ENCODE assay signal across 19 mouse cellular contexts in the genomic region with DNA sequence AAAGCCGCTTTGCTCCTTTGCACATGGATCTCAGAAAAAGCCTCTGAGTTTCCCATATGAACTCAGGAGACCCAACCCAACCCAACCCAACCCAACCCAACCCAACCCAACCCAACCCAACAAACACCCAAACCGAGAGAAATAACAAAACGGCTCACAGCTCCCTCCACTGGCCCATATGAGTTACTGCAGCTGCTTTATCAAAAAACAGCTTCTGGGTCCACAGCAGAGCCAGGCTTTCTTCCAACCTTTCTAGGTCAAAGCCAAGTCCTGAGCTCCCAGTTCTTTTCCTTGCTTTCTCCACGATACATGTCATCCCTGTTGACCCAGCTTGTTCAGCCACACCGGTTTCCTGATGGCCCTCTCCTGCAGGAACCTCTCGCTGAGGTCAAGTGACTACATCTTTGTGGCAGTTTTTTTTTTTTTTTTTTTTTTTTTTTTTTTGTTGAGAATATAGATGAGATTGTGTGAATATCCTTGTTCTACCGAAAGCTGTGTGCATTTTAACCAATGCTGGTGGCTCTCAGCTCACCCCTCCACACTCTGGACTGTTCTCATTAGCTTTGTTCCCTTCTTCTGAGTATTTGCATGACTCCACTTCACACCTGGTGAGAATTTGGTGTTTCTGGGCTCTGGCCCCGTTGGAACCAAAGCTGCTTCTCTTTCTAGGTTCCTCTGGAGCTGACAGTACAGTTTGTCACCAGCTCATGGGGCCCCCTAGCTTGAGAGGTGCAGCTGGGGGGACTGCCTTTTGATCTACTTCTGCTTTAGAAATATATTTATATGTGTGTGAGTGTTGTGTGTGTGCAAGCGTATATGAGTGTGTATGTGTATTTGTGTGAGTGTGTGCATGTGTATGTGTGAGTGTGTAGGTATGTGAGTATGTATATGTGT. TPM values are rescaled to one million over a fixed set of nuclear protein-coding genes. Genes with fewer than 3 reads are reported as not detected.
A peak's percentile ranks its signal among the peaks of the same experiment; 100 is the strongest.
DNase-seq lines count a peak whose midpoint lies in the region; ATAC-seq and TF ChIP-seq lines count a peak whose summit lies in the region.
"Had no signal": no experiment of that assay in that cellular context is flagged by ENCODE, and none has a peak within 500 bp of the region (broad histone marks: within the 10 kb centered on the region; RNA-seq: fewer than 3 reads in every experiment).

No protein-coding gene starts in this region.

- no peak overlapping the region for H3K9ac ChIP-seq in heart, adult 2 months (ENCODE audit: low read depth, low read length)
- H3K9ac ChIP-seq in hindbrain, embryonic 14.5 days = no peak overlapping the region
- H3K9ac ChIP-seq: heart, embryonic 12.5 days; hindbrain, embryonic 12.5 days; kidney, embryonic 15.5 days; limb, embryonic 12.5 days; lung, embryonic 14.5 days; stomach, embryonic 15.5 days had no signal

- H3K27me3 ChIP-seq in heart, adult 2 months (ENCODE audit: control insufficient read depth, insufficient read depth, low read length) = no peaks in the 10 kb centered on the region
- no peaks in the 10 kb centered on the region for H3K27me3 ChIP-seq in hindbrain, embryonic 14.5 days (ENCODE audit: control insufficient read depth, insufficient read depth, low read length)
- H3K27me3 ChIP-seq: heart, embryonic 12.5 days; hindbrain, embryonic 12.5 days; kidney, embryonic 15.5 days had no signal

- H3K9me3 ChIP-seq in hindbrain, embryonic 14.5 days (ENCODE audit: control insufficient read depth, low read length) = no peaks in the 10 kb centered on the region
- H3K9me3 ChIP-seq: heart, embryonic 12.5 days; hindbrain, embryonic 12.5 days; kidney, embryonic 15.5 days; limb, embryonic 12.5 days; stomach, embryonic 15.5 days had no signal

- H3K4me1 ChIP-seq in heart, adult 2 months (ENCODE audit: control insufficient read depth, insufficient read depth, low read length) = no peaks in the 10 kb centered on the region
- no peaks in the 10 kb centered on the region for H3K4me1 ChIP-seq in hindbrain, embryonic 14.5 days (replicated peaks; ENCODE audit: control insufficient read depth, insufficient read depth, low read length)
- H3K4me1 ChIP-seq: heart, embryonic 12.5 days; hindbrain, embryonic 12.5 days; kidney, embryonic 15.5 days; limb, embryonic 12.5 days; stomach, embryonic 15.5 days had no signal

- no peak for DNase-seq in heart, adult 2 months
- DNase-seq in heart, adult 18-20 months = no peak
- DNase-seq in thymus, postnatal 0 days (ENCODE audit: low spot score) = peak; percentile 58
- no peak for DNase-seq in thymus, postnatal 25 days
- peak; percentile 43 for DNase-seq in adipocyte (ENCODE audit: low spot score)
- DNase-seq in hindbrain, embryonic 14.5 days (ENCODE audit: low spot score) = no peak
- no peak for DNase-seq in layer of hippocampus, adult 11-12 months (ENCODE audit: low spot score)
- DNase-seq in neural tube, embryonic 10.5 days (ENCODE audit: extremely low spot score, low spot score) = no peak
- DNase-seq: adrenal gland, postnatal 10 days; layer of hippocampus, postnatal 36 days; lung, embryonic 14.5 days; right cerebral cortex, postnatal 25 days had no signal

- H3K4me2 ChIP-seq in hindbrain, embryonic 14.5 days (replicated peaks) = no peak overlapping the region
- H3K4me2 ChIP-seq: heart, embryonic 12.5 days; hindbrain, embryonic 12.5 days; kidney, embryonic 15.5 days; limb, embryonic 12.5 days; lung, embryonic 14.5 days; stomach, embryonic 15.5 days had no signal

- WGBS in heart, adult 2 months = 52% methylated on average over 9 of the region's 9 CpGs
- WGBS in hindbrain, embryonic 14.5 days = 62% methylated on average over 9 of the region's 9 CpGs

- no peak for TF ChIP-seq EP300 in heart, adult 2 months (IDR thresholded peaks at IDR 0.05; ENCODE audit: insufficient read depth, low read depth, low read length)

- intact Hi-C loops in heart, adult 2 months (cut with DNase I) = no loop called here

- H3K27ac ChIP-seq in heart, adult 2 months = no peak overlapping the region
- no peak overlapping the region for H3K27ac ChIP-seq in hindbrain, embryonic 14.5 days
- H3K27ac ChIP-seq: hindbrain, embryonic 12.5 days; kidney, embryonic 15.5 days; limb, embryonic 12.5 days; stomach, embryonic 15.5 days had no signal

- H3K4me3 ChIP-seq in heart, adult 2 months = no peak overlapping the region
- no peak overlapping the region for H3K4me3 ChIP-seq in hindbrain, embryonic 14.5 days (replicated peaks; ENCODE audit: low read length)
- H3K4me3 ChIP-seq: heart, embryonic 12.5 days; hindbrain, embryonic 12.5 days; kidney, embryonic 15.5 days; limb, embryonic 12.5 days; megakaryocyte, embryonic 14.5 days; stomach, embryonic 15.5 days had no signal

- H3K36me3 ChIP-seq in heart, adult 2 months (ENCODE audit: control insufficient read depth, insufficient read depth, low read length) = no peaks in the 10 kb centered on the region
- H3K36me3 ChIP-seq in hindbrain, embryonic 14.5 days (replicated peaks; ENCODE audit: control insufficient read depth, insufficient read depth) = no peaks in the 10 kb centered on the region
- H3K36me3 ChIP-seq: heart, embryonic 12.5 days; hindbrain, embryonic 12.5 days; kidney, embryonic 15.5 days; limb, embryonic 12.5 days; stomach, embryonic 15.5 days had no signal

- TF ChIP-seq CTCF in heart, adult 2 months (IDR thresholded peaks at IDR 0.05) = peak; percentile 33

- H3K79me2 ChIP-seq in heart, adult 2 months (replicated peaks; ENCODE audit: control insufficient read depth, insufficient read depth, low read length) = no peaks in the 10 kb centered on the region

- no peak for ATAC-seq in hindbrain, embryonic 14.5 days (ENCODE audit: low FRiP score)

- TF ChIP-seq POLR2A in heart, adult 2 months (IDR thresholded peaks at IDR 0.05; ENCODE audit: insufficient read depth, low read depth, low read length) = no peak

RNA-seq across cellular contexts. Expression of a gene that starts 9.6 kb away (rescaled TPM):
- not detected for total RNA-seq in heart, adult 2 months (2021)
- not detected in 2 replicates for polyA plus RNA-seq in heart, adult 2 months (2012; rRNA removed)
- total RNA-seq in heart, adult 18-20 months (2021) = not detected
- 0.29 and 0.53 TPM in 2 replicates for polyA plus RNA-seq in thymus, postnatal 0 days (2015; fragmentation: Nextera tagmentation; extraction: Ambion mirVana)
- not detected in 2 replicates for polyA plus RNA-seq in hindbrain, embryonic 14.5 days (2014; fragmentation: Nextera tagmentation; extraction: Ambion mirVana)
- total RNA-seq: adrenal gland, postnatal 10 days; layer of hippocampus, postnatal 36 days had no signal
- polyA plus RNA-seq: cortical plate, adult 2 months; heart, embryonic 12.5 days; hindbrain, embryonic 12.5 days; kidney, embryonic 15.5 days; limb, embryonic 12.5 days; lung, embryonic 14.5 days; stomach, embryonic 15.5 days had no signal

RNA-seq across cellular contexts. Expression of a gene that starts 10.2 kb away (rescaled TPM):
- 1 to 10 TPM; 6.0 to 7.6 TPM for total RNA-seq in heart, adult 2 months (2021)
- polyA plus RNA-seq in heart, adult 2 months (2012; rRNA removed) = 7.6 and 9.5 TPM in 2 replicates
- 1 to 10 TPM; 7.6 to 7.9 TPM for total RNA-seq in heart, adult 18-20 months (2021)
- 14.8 and 18.4 TPM in 2 replicates for polyA plus RNA-seq in thymus, postnatal 0 days (2015; fragmentation: Nextera tagmentation; extraction: Ambion mirVana)
- 22.1 and 26.7 TPM in 2 replicates for polyA plus RNA-seq in hindbrain, embryonic 14.5 days (2014; fragmentation: Nextera tagmentation; extraction: Ambion mirVana)

RNA-seq across cellular contexts. Expression of a gene that starts 22.2 kb away (rescaled TPM):
- total RNA-seq in heart, adult 2 months (2021) = 10 to 100 TPM; 85.1 to 95.8 TPM
- 110 and 131 TPM in 2 replicates for polyA plus RNA-seq in heart, adult 2 months (2012; rRNA removed)
- 100 to 1,000 TPM; 103 to 107 TPM for total RNA-seq in heart, adult 18-20 months (2021)
- polyA plus RNA-seq in thymus, postnatal 0 days (2015; fragmentation: Nextera tagmentation; extraction: Ambion mirVana) = 41.6 and 43.4 TPM in 2 replicates
- 25.7 and 26.5 TPM in 2 replicates for polyA plus RNA-seq in hindbrain, embryonic 14.5 days (2014; fragmentation: Nextera tagmentation; extraction: Ambion mirVana)

RNA-seq across cellular contexts. Expression of a gene that starts 42.2 kb away (rescaled TPM):
- total RNA-seq in heart, adult 2 months (2021) = under 1 TPM; 0.23 to 0.52 TPM
- 0.67 and 1.4 TPM in 2 replicates for polyA plus RNA-seq in heart, adult 2 months (2012; rRNA removed)
- 1 to 10 TPM in 1 of 2 experiments, under 1 TPM in 1; 0.62 to 1.2 TPM for total RNA-seq in heart, adult 18-20 months (2021)
- polyA plus RNA-seq in thymus, postnatal 0 days (2015; fragmentation: Nextera tagmentation; extraction: Ambion mirVana) = 0.26 and 0.33 TPM in 2 replicates
- 75.2 and 75.9 TPM in 2 replicates for polyA plus RNA-seq in hindbrain, embryonic 14.5 days (2014; fragmentation: Nextera tagmentation; extraction: Ambion mirVana)

Comparison
In these comparisons a context has a peak if more than half of its experiments do, and no peak if none do; other contexts are left out.
1. DNase-seq: peak in thymus, postnatal 0 days (single experiment) and adipocyte (single experiment); none in heart, adult 2 months (0 of 2), heart, adult 18-20 months (0 of 2), thymus, postnatal 25 days (single experiment), hindbrain, embryonic 14.5 days (single experiment), layer of hippocampus, adult 11-12 months (single experiment) and neural tube, embryonic 10.5 days (single experiment).